Mouse (Mus musculus): ENCODE results near the gene Cd81.

The Cd81 gene

DNA sequence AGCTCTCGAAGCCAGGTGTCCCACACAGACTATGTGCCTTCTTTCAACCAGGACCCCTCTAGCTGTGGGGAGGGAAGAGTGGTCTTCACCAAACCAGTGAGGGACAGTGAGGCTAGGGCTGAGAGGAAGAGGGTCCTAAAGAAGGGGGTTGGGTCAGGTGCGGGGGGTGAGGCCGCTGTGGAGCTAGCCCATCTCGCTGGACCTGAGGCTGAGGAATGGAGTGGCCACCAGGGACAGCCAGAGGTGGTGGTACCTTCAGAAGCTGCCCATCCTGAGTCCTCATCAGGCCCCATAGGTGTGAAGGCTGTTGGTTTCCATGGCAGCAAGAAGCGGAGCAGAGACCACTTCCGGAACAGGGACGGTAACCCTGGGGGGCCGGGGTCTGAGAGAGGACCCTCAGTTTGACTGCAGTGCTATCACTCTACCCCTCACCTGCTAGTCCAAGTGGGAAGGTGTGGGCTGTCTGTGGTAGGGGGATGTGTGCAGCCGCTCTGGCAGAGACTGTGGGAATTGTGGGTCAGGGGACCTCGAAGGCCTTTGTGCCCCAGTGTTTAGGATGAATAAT, 18.0 kb downstream of the Cd81 start:
- no peak for DNase-seq (ENCODE audit: low spot score in 2 of 2)

DNA sequence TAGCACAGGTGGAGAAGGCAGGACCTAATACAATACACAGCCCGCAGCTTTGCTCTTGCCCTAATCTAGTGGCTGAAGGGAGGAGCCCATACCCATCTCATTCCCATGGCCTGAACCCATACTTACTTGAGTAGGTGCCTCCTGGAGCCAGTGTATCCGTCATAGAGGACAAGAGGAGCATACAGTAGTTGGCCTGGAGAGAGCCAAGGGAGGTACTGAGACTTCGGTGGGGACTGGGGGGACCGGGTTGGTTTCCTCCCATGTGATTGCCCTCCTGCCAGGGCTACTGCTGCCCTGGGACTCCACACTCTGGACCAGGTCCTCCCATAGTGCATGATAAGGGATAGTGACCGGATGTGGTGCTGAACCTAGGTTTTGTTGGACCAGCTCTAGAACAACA, 20.1 kb downstream of the Cd81 start:
- DNase-seq (ENCODE audit: low spot score in 2 of 2), result no peak

- DNase-seq (ENCODE audit: low spot score in 2 of 2), result peak in 1 of 2 experiments; percentile 47
Observed at GRCm38 (mm10) chr7:143073086-143073485, 20.5 kb downstream of the Cd81 start.

DNA sequence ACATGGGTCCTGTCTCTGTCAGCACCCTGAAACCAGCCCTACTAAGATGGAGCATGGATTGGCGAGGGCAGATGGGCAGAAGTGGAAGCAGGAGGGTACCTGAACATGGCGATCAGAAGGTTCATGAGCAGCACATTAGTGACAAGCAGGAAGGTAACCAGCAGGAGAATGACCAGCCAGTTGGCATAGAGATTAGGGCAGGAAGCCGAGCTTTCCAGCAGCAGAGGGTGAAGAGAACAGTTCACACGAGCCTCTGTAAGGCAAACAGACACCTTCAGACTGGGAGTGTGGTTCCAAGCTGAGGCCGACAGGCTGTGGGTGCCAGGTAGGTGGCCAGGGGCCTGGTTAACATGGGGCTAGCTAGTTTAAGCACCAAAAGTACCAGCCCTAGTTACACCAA, 22.9 kb downstream of the Cd81 start:
- DNase-seq (ENCODE audit: low spot score in 2 of 2), result no peak

DNA sequence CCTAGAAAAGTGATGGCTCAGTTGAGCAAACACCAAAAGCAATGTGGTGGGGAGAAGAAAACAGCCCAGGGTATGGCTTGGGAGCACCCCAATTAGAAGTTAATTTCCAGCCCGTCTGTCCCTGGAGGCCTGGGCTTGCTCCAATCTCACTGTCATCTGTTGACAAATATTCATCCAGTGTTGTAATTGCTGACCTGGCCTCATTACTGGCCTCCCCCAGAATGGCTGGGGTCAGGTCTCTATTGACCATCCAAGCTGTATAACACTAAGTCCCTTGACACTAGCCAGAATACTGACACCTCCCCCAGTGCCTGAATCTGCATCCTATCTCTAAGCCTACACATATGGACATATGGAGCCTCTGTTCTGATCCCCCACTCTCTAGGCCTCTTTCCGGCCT, 24.8 kb downstream of the Cd81 start:
- no peak for DNase-seq (ENCODE audit: low spot score in 2 of 2)

- no peak for DNase-seq (ENCODE audit: low spot score in 2 of 2)
Observed at GRCm38 (mm10) chr7:143082024-143082423, 29.5 kb downstream of the Cd81 start.

DNA sequence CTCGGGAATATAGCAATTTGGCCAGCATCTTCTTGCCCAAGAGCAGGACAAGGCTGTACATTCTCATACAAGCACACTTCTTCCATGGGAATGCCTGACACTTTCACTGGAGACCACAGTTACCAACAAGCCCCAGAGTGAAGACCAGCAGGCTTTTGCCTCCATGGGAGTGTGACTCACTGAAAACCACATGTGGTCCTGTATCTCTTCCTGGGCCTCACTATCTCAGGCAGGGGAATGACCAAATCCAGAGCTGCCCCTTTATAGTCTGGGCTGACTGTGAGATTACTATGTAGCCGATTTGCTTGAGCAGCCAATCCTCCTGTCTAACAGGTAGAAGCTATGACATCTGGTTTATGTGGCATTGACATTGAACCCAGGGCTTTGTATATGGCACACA, 31.2 kb downstream of the Cd81 start:
- DNase-seq (ENCODE audit: low spot score in 2 of 2), result no peak

GRCm38 (mm10) chr7:143086366-143086765, 33.8 kb downstream of the Cd81 start:
- peak; percentile 49 to 77 for DNase-seq (ENCODE audit: low spot score in 2 of 2)

DNA sequence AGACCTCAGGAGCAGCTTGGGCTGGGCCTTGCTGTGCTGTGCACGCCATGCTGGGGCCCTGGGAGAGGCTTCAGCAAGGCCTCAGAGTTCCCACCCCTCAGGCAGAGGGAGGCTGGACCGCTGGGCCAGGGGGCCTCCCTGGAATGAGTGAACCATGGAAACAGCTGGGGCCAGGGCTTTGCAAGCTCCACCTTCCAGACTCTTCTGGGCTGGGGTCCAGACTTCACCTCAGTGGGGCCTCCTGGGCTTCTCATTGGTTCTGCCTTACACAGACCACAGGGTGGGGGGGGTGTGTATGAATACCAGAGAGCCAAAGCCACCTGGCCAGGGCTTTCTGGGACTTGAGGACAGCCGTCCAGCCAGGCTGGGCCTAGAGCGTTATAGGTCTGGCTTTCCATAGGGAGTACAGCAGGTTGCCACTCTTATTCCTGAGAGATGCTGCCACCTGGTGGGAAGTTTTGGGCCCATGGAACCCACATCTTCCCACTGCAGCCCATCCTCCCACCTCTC, 34.6 kb downstream of the Cd81 start:
- no peak for DNase-seq (ENCODE audit: low spot score in 2 of 2)

- DNase-seq (ENCODE audit: low spot score in 2 of 2), result no peak
Observed at GRCm38 (mm10) chr7:143093847-143094246, 41.3 kb downstream of the Cd81 start.

GRCm38 (mm10) chr7:143094592-143095553, 42.3 kb downstream of the Cd81 start, which contains the start of gene Trpm5:
Gene Trpm5 (minus strand): TSS chr7:143094642.
- peak in 1 of 2 experiments; percentile 41 for DNase-seq (ENCODE audit: low spot score in 2 of 2)

GRCm38 (mm10) chr7:143095554-143095907, 43.0 kb downstream of the Cd81 start:
- DNase-seq (ENCODE audit: low spot score in 2 of 2), result no peak

- DNase-seq (ENCODE audit: low spot score in 2 of 2), result no peak
Observed at GRCm38 (mm10) chr7:143100759-143101158, 48.2 kb downstream of the Cd81 start.

DNA sequence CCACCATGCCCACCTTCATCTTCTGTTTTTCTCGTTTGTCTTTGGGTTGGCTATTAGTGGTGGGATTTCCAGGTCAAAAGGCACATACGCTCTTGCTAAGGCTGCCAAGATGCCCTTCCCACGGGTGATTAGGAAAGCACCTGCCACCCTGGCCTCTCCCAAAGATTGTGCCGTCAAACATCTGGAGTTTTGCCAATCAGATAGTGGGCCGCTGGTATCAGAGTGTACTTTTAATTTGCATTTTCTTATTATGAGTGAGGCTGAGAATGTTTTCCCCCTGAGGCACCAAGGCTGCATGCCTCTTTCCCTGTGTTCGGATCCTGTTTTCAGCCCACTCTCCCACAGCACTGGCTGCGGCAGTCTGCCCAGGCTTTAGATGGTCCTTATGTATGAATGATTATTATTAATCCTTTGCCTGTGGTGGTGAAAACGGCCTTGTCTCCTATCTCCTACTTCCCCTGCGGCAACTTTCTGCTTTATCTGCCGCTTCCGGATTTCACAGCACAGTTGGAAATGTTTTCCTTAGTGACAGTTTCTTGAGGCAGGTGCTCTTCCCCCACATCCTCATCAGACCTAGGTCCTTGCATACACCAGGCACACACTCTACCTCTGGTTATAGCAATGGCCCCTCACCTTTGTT, 52.8 kb downstream of the Cd81 start:
- no peak for DNase-seq (ENCODE audit: low spot score in 2 of 2)

- no peak for DNase-seq (ENCODE audit: low spot score in 2 of 2)
Observed at GRCm38 (mm10) chr7:143106062-143106461, 53.5 kb downstream of the Cd81 start, which contains the start of gene Kcnq1. Gene Kcnq1 (plus strand): TSS chr7:143106362.

DNA sequence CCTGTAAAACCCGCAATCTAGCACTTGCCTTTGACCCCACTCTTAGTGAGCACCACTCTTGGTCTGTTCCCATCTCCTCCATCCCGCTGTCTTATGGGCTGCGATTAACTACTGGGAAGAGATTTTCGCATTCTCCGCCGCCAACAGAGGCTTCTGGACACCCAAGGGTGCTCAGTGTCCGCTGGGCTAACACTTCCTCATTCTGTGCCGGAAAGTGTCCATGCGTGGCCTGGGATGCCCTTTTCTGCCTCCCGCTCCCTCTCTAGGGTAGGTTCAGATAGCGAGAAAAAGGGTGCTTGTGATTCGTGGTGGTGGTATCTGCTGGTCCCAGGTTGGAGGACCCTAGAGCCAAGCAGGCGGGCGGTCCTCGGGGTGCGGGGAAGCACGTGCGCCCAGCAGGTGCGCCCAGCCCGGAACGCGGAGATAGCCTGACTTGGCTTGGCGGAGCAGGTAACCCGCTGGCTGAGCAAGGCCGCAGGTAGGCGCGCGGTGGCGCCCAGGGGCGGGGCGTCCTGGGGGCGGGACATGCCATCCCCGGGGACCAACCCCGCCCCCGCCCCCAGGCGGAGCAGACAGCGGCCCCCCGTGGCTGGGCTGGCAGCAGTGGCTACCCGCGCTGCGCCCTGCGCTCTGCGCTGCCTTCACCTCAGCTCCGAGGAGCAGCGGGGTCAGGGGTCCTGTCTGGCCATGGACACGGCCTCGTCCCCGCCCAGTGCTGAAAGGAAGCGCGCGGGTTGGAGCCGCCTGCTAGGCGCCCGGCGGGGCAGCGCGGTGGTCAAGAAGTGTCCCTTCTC, 54.3 kb downstream of the Cd81 start:
- DNase-seq (ENCODE audit: low spot score in 2 of 2), result no peak

GRCm38 (mm10) chr7:143108200-143108599, 55.7 kb downstream of the Cd81 start:
- no peak for DNase-seq (ENCODE audit: low spot score in 2 of 2)

DNA sequence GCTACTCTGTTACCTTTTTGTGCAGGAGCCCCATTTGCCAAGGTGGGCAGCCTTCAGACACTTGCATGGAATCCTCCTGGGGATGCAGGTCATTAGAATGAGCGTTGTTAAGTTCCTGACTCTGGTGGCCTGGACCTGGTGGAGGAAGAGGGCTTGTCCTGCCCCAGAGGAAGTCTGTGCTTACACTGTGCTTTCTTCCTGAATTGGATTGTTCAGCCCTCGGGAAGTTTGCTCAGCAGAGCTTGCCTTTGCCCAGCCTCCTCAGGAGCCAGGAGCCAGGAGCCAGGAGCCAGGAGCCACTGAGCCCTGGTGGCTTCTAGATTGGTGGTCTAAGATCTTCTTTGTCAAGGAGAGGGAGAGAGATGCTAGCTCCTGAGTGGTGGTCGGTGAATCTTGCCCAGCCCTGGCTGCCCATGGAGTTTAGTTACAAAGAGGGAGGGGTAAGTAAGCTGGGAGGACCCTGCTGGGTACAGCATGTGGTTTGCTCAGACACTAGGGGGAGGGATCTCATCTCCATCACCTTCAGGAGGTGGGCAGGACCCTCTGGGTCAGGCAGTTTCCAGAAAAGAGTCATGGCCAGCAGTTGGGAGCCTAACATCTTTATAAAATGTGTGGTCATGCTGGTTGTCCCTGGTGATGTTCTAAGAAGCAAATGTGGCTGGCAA, 56.6 kb downstream of the Cd81 start:
- DNase-seq (ENCODE audit: low spot score in 2 of 2), result no peak

- DNase-seq (ENCODE audit: low spot score in 2 of 2), result no peak
Observed at GRCm38 (mm10) chr7:143109696-143110095, 57.2 kb downstream of the Cd81 start.

- DNase-seq (ENCODE audit: low spot score in 2 of 2), result no peak
Observed at GRCm38 (mm10) chr7:143110803-143111202, 58.3 kb downstream of the Cd81 start.

- no peak for DNase-seq (ENCODE audit: low spot score in 2 of 2)
Observed at GRCm38 (mm10) chr7:143111719-143112118, 59.2 kb downstream of the Cd81 start.
